Mouse (Mus musculus) brain, embryonic 14.5 days (tissue): ENCODE data around the gene Mrgprb2. TPM values are rescaled to one million over a fixed set of nuclear protein-coding genes. Genes with fewer than 3 reads are reported as not detected.

Experiments
- DNase-seq: peaks from one replicate; pipeline ENCODE4 v3.0.0-alpha.2; 2011; ENCODE audit warnings: low read depth
- CTCF ChIP-seq: fragments of 200-500 bp; IDR thresholded peaks from 2 replicates; pipeline ENCODE4 v1.5.1; 2012; ENCODE audit warnings: inconsistent platforms, mild to moderate bottlenecking, moderate library complexity, borderline replicate concordance; ENCODE audit not compliant: insufficient read depth, insufficient read length; ENCODE audit errors: extremely low read depth
- POLR2A ChIP-seq: fragments of 200-500 bp; IDR thresholded peaks from 2 replicates; pipeline ENCODE4 v1.6.1; 2012; ENCODE audit warnings: mild to moderate bottlenecking, inconsistent platforms, borderline replicate concordance; ENCODE audit not compliant: poor library complexity, insufficient read depth, insufficient read length, severe bottlenecking; ENCODE audit errors: extremely low read depth
- polyA plus RNA-seq: library from polyadenylated mRNA; depleted of rRNA; stranded (reverse); fragments of >200 nt; gene quantifications from 2 replicates; pipeline ENCODE4 v1.2.3, GENCODE M21; 2012; rRNA removed

The Mrgprb2 gene
- not detected in 2 replicates for polyA plus RNA-seq

GRCm38 (mm10) chr7:48557986-48558385 lies at the start of gene Mrgprb2:
Gene Mrgprb2 (minus strand): TSS chr7:48558086.
- no peak for DNase-seq

More at GRCm38 (mm10) chr7:48557986-48558385, at the start of gene Mrgprb2:
- TF ChIP-seq CTCF = no peak
- no peak for TF ChIP-seq POLR2A

Other genes with a start within 250 kb of the Mrgprb2 start
- gene Mrgprb8, start 169.6 kb downstream of the Mrgprb2 start, polyA plus RNA-seq = not detected in 2 replicates
- gene Mrgprb1, start 101.7 kb downstream of the Mrgprb2 start, polyA plus RNA-seq = not detected in 2 replicates
- not detected in 2 replicates for gene Mrgprx2, start 58.8 kb downstream of the Mrgprb2 start, polyA plus RNA-seq
- not detected in 2 replicates for gene Mrgprb3, start 85.7 kb upstream of the Mrgprb2 start, polyA plus RNA-seq
- 33.5 and 45.8 TPM in 2 replicates for gene Zdhhc13, start 230.9 kb upstream of the Mrgprb2 start, polyA plus RNA-seq